Mouse (Mus musculus) kidney, adult 2 months (tissue): ENCODE measurements at regions not wholly inside any gene's neighbourhood (a gene's known extent, or its start where the extent isn't known, plus 50 kb on each side); places are given as distances from the start of the nearest gene placed in this dataset.

Experiments used
- DNase-seq: peaks from one replicate; pipeline ENCODE4 v3.0.0; 2021
- H3K27ac ChIP-seq: fragments of 200-500 bp; 2 replicates; pipeline ENCODE4 v1.5.1; 2012; ENCODE audit warnings: low read depth, low read length, control low read depth, inconsistent platforms; ENCODE audit not compliant: insufficient read depth
- H3K27me3 ChIP-seq: fragments of 200-500 bp; replicated peaks from 2 replicates; pipeline ENCODE4 v1.6.1; 2012; ENCODE audit warnings: mild to moderate bottlenecking, moderate library complexity, low read length, inconsistent platforms; ENCODE audit not compliant: control insufficient read depth, insufficient read depth
- H3K36me3 ChIP-seq: fragments of 200-500 bp; 2 replicates; pipeline ENCODE4 v1.6.1; 2012; ENCODE audit warnings: mild to moderate bottlenecking, moderate library complexity, low read length, inconsistent platforms; ENCODE audit not compliant: control insufficient read depth, insufficient read depth
- H3K4me1 ChIP-seq: fragments of 200-500 bp; 2 replicates; pipeline ENCODE4 v1.6.1; 2011; ENCODE audit warnings: low read length; ENCODE audit not compliant: control insufficient read depth, insufficient read depth
- H3K4me3 ChIP-seq: fragments of 200-500 bp; 2 replicates; pipeline ENCODE4 v1.5.1; 2011; ENCODE audit warnings: mild to moderate bottlenecking, low read depth, low read length, control low read depth; ENCODE audit not compliant: insufficient read depth
- CTCF ChIP-seq: fragments of 200-500 bp; conservative IDR thresholded peaks from 2 replicates; pipeline ENCODE4 v1.5.1; 2011; ENCODE audit warnings: low read depth, mild to moderate bottlenecking, control low read depth, low read length, moderate library complexity, mixed read lengths; ENCODE audit not compliant: insufficient read depth, insufficient read length
- POLR2A ChIP-seq: fragments of 200-500 bp; IDR thresholded peaks from one replicate; pipeline ENCODE4 v1.6.1; 2011; ENCODE audit warnings: low read depth, low read length, control low read depth
- WGBS: fragments of 180-500 bp; shearing (Covaris S2); methylation state at CpG from one replicate; pipeline ENCODE4 v1.1.7; 2018; 5-methylcytosine and 5-hydroxymethylcytosine counted together

DNA sequence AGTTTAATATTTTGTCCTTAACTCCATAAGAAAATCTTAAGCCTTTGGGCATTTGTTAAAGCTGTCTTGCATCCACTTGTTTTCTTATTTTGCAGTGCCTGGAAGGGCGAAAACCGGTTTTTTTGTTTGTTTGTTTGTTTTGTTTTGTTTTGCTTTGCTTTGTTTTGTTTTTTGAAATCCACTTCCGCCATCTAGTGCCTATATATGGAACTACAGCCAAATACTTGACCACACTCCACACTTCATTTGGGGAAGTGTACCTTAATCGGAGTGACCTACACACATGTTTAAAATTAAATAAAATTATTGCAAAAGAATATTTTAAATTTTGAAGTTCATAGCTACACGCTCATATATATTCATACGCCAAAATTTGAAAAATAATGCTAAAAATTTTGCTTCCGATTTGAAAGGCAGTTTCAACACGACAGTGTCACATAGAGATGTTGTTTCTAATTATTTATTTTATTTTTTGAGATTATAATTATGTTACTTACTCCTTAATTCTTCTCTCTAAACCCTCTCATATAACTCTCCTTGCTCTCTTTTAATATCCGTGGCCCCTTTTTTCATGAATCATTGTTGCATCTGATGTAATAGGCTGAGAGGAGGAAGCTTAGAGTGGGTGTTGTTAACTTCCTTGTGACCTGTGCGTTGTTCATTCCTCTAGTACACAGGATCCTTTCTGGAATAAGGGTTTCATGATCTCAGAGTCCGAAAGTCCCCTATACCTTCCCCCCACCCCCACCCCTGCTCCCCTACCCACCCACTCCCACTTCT, 205.4 kb upstream of the Pof1b start:
- Histone ChIP-seq H3K27me3 (no peaks in the 10 kb centered on the region), H3K27ac (no peak overlapping the region), H3K36me3 (no peaks in the 10 kb centered on the region), H3K4me1 (no peaks in the 10 kb centered on the region), H3K4me3 (no peak overlapping the region)
- 33% methylated on average over 11 of the region's 11 CpGs for WGBS
- no peak for TF ChIP-seq CTCF
- TF ChIP-seq POLR2A, result no peak
- DNase-seq, result peak; percentile 6

DNA sequence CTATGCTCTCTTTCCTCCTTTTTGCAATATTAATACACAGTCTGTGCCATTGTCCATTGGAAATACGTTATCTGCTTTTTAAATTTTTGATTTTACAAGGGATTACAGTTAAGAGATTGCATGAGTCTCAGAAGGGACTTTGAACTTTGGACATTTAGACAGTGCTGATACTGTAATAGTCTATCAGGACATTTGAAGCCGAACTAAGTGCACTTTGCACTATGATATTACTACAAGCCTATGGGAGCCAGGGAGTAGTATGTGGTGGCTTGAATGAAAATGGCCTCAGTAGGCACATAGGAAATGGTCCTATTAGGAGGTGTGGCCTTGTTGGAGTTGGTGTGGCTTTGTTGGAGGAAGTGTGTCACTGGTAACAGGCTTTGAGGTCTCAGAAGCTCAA, 188.1 kb upstream of the Pof1b start:
- DNase-seq, result peak; percentile 15
- H3K4me3 ChIP-seq, result no peak overlapping the region
- no peak overlapping the region for H3K27ac ChIP-seq
- H3K36me3 ChIP-seq, result no peaks in the 10 kb centered on the region
- TF ChIP-seq POLR2A (no peak), CTCF (no peak)
- 74% methylated on average over 2 of the region's 2 CpGs for WGBS
- no peaks in the 10 kb centered on the region for H3K27me3 ChIP-seq
- no peaks in the 10 kb centered on the region for H3K4me1 ChIP-seq
